Mouse (Mus musculus): Measurements from ENCODE around the gene Tbc1d8.

- TF ChIP-seq POLR2A (IDR thresholded peaks at IDR 0.05; ENCODE audit: insufficient read length, low read depth) (no peak), MAX (IDR thresholded peaks at IDR 0.05; ENCODE audit: low read depth) (no peak), SRF (IDR thresholded peaks at IDR 0.05; ENCODE audit: control insufficient read depth, insufficient read length, low read depth) (no peak), POLR2AphosphoS2 (IDR thresholded peaks at IDR 0.05; ENCODE audit: insufficient read length, low read depth) (no peak), CEBPB (IDR thresholded peaks at IDR 0.05; ENCODE audit: insufficient read depth, poor library complexity, severe bottlenecking) (no peak), TCF3 (IDR thresholded peaks at IDR 0.05; ENCODE audit: insufficient read length, low read depth) (no peak), USF1 (IDR thresholded peaks at IDR 0.05; ENCODE audit: low read depth) (no peak), MYOG (IDR thresholded peaks at IDR 0.05; ENCODE audit: control insufficient read depth in 1 of 3, insufficient read depth in 1 of 3, insufficient read length in 2 of 3, low read depth in 2 of 3) (no peak), MYOD1 (IDR thresholded peaks at IDR 0.05; ENCODE audit: control insufficient read depth in 1 of 3, insufficient read length in 2 of 3, low read depth in 2 of 3) (no peak), E2F4 (IDR thresholded peaks at IDR 0.05; ENCODE audit: insufficient read depth) (no peak), REST (IDR thresholded peaks at IDR 0.05; ENCODE audit: insufficient read depth, insufficient read length) (no peak)
These were observed 23.8 kb downstream of the Tbc1d8 start for GRCm38 (mm10) chr1:39454783-39455175.

Measured in myocyte (in vitro differentiated cells).